Mouse (Mus musculus) heart, postnatal 14 days (tissue): ENCODE data around the gene Sirt6. TPM values are rescaled to one million over a fixed set of nuclear protein-coding genes. Genes with fewer than 3 reads are reported as not detected.

Source experiments
- DNase-seq, 2 experiments: peaks; one replicate each; pipeline ENCODE4 v3.0.0; 2021 to 2022
- intact Hi-C: fragments of 180-260 bp; cut with DNase I; formaldehyde crosslinking; loops from one replicate; pipeline ENCODE4 v1.15.1; 2025
- total RNA-seq, 2 experiments: library from RNA; stranded (reverse); gene quantifications; 2 replicates each; pipeline ENCODE4 v1.2.3; 2021

Sirt6 gene
- total RNA-seq, 2 experiments from 2014 or later, result 10.7 to 11.0 TPM

DNA sequence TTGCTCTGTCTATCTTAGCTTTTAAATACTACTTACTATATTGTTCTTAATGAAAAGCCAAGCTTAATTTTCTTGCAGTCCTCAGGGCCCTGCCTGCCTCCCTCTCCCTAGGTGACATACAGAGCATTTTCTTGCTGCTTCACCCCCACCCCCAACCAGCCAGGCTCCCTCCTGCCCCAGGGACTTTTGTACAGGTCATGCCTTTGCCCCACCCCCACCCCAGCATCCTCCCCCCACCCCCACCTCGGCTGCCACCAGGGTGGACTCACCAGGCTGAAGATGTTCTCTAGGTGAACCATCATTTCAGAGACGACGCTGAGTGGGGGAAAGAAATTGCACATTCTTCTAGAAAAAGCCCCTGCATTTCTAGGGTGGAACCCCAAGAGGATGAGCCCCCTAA is 29.3 kb downstream of the Sirt6 start:
- no peak for DNase-seq
- intact Hi-C loops, result no loop called here

- intact Hi-C loops, result loop anchor here (2.0 kb wide), 1 partner anchor 23 kb away; the partner anchor contains the start of gene Tle2
- DNase-seq, result peak; percentile 44 to 50
These were observed 30.3 kb downstream of the Sirt6 start for GRCm38 (mm10) chr10:81597137-81597950.

DNA sequence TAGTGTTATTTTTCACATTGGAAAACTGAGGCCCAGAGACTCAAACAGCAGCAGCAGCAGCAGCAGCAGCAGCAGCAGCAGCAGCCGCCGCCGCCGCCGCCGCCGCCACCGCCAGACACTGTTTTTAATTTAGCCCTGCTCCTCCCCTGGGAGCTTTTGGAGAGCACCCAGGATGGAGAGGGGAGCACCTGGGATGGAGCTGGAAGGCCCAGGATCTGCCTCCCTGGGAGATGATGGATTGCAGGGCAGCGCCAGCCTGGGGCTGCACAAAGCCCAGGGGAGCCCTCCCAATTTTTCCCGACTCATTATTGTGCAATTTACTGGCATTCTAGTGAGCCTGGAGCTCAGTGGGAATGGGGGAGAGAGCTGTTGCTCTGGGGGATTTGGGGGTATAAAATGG is 31.0 kb downstream of the Sirt6 start:
- peak; percentile 56 to 58 for DNase-seq
- intact Hi-C loops, result loop anchor here (2.0 kb wide), 1 partner anchor 22 kb away; the partner anchor contains the start of gene Tle2

DNA sequence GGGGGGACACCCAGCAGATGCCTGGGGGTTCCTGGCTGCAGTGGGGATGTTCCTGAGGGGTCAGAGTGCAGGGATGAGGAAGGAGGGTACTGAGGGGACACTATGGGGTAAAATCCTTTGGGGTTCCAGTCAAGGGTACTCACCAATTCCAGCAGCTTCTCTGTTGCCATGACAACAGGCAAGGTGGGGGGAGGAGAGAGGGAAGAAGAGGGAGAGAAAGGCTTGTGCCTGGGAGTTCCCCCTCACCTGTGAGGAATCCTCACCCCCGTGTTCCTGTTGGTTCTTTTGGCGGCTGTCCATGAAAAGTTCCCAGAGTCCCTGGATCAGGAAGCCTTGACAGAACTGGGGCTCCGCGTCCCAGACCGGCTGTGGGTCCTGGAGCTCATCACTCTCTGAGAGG is 32.0 kb downstream of the Sirt6 start:
- intact Hi-C loops, result no loop called here
- no peak for DNase-seq

DNA sequence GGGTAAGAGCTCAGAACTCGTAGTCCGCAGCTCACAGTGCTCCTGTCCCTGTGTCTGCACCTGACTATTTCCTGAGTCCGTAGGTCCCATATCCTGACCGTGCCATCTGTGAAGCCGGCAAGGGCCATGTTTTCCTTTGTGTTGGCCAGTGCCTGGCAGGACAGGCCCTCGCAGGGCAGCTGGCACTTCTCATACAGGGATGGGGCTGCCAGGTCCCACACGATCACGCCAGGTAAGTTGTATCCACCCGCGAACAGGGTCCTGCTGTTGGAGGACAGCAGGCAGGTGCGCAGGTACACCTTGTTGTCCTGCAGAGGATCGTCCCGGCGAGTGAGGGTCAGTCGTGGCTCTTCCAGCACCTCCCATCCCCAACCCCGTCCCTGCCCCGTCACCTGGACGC is 33.7 kb downstream of the Sirt6 start:
- intact Hi-C loops, result no loop called here
- DNase-seq, result no peak

- intact Hi-C loops, result no loop called here
- no peak for DNase-seq
These were observed 34.4 kb downstream of the Sirt6 start for GRCm38 (mm10) chr10:81593223-81593622.

DNA sequence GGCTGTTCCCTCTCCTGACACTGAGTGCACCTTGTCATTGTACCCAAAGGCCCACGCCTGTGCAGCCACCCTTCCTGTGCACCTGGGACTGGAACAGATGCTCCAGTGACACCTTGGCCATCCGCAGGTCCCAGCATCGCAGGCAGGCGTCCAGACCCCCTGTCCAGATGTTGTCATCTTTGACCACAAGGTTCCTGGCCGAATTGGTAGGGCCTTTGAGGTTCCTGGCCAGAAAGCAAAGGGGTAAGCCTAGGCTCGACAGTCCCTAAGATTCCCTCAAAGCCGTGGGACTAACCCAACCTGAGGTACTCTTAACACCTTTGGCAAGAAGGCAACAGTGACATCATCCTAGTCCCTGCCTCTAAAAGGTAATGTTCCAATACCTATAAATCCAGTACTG is 35.0 kb downstream of the Sirt6 start:
- no peak for DNase-seq
- intact Hi-C loops, result no loop called here

DNA sequence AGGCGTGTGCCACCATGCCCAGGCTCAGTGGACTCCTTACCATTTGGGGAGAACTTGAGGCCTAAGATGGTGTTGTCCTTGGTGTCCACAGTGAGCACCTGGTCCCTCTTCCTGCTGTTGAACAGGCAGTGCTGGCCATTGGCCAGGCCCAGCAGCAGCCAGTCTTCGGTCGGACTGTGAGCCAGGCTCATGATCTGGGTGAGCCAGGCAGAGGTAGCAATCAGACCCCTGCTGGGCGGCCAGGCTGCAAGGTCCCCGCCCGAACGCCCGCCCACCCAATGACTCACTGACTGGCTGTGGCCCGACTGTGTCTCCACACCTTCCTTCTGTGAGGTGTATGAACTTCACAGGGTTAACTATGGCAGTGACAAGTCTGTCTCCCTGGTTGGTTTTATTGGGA is 35.8 kb downstream of the Sirt6 start:
- no peak for DNase-seq
- intact Hi-C loops, result no loop called here

DNA sequence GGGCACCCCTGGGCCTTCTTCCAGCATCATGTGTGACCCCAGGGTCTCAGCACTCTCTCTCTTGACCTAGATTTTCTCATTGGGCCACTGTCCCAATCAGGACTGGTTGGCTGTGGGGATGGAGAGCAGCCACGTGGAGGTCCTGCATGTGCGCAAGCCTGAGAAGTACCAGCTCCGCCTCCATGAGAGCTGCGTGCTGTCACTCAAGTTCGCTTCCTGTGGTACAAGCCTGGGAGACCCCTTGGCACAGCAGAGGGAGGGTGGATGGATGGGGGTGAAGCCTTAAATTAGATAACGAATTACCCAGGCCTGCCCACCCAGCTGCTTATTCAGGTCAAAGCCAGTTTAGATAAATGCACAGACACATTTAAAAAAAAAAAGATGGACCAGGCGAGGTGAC is 38.9 kb downstream of the Sirt6 start:
- intact Hi-C loops, result no loop called here
- DNase-seq, result no peak

DNA sequence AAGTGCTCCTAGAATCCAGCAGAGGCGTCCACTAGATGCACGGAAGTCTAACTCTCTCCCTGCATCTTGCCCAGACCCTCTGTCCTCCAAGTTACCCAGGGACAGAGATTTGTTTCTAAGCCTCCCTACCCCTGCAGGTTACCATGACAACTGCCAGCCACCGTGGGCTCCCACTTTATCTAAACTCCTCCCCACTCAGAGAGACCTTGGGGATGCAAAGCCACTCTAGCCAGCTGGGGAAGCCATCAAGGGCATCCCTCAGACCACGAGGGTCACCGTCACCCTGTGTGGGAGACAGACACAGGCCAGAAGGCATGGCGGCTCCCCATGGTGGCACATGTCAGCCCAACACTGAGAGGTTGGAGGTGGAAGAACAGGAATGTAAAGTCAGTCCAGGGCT is 44.2 kb downstream of the Sirt6 start:
- no peak for DNase-seq
- intact Hi-C loops, result no loop called here

GRCm38 (mm10) chr10:81580441-81581070 is 47.0 kb downstream of the Sirt6 start:
- DNase-seq, result no peak
- intact Hi-C loops, result no loop called here

GRCm38 (mm10) chr10:81579967-81580366 is 47.6 kb downstream of the Sirt6 start:
- intact Hi-C loops, result no loop called here
- DNase-seq, result no peak

DNA sequence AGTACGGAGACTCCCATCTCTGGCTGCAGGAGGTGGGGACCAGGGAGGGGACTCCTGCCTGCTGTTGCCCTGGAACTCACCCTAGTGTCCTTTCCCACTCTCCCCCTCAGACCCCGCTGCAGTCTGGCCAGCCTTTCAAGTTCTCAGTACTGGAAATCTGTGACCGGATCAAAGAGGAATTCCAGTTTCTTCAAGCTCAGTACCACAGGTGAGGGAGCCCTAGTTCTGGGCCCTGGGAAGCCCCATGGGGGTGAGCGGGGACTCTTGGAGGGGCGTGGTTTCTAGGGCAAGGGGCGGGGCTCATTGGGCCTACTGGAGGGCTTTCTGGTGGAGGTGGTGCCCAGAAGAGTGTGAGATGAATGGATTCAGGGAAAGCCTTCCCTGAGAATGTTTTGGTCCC is 51.9 kb downstream of the Sirt6 start:
- intact Hi-C loops, result loop anchor here (2.0 kb wide), 1 partner anchor 21 kb away; no protein-coding TSS in a partner anchor
- DNase-seq, result no peak

DNA sequence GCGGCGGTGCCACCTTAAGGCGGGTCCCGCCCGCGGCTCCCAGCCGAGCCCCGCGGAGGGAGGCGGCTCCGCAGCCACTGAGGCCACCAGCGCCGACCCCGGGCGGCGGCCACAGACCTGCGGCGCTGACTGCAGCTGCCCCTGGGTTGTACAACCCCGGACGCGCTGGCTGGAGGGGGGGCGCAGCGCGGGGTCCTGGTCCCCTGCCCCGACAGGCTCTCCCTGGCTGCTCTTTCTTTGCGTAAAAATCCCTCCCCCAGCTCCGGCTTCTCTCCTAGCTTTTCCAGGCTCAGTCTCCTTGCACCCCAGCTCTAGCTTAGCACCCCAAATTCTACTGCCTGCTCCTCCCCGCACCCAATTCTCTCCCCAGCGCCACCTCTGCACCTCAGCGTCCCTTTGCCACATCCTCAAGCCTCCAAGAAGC is 52.4 kb downstream of the Sirt6 start:
- peak; percentile 69 to 76 for DNase-seq
- intact Hi-C loops, result loop anchor here (2.0 kb wide), 1 partner anchor 22 kb away; no protein-coding TSS in a partner anchor

- no peak for DNase-seq
- intact Hi-C loops, result loop anchor here (2.0 kb wide), 1 partner anchor 22 kb away; no protein-coding TSS in a partner anchor
These were observed 53.2 kb downstream of the Sirt6 start, which contains the start of gene Tle2 for GRCm38 (mm10) chr10:81574081-81575056. Gene Tle2, plus strand, starts transcription at chr10:81574561.

- intact Hi-C loops, result no loop called here
- DNase-seq, result peak; percentile 69 to 71
These were observed 54.6 kb downstream of the Sirt6 start for GRCm38 (mm10) chr10:81572975-81573374.

- no peak for DNase-seq
- intact Hi-C loops, result no loop called here
These were observed 55.4 kb downstream of the Sirt6 start for GRCm38 (mm10) chr10:81572133-81572671.
